Mouse (Mus musculus): ENCODE results near the gene Cntnap4. TPM values are rescaled to one million over a fixed set of nuclear protein-coding genes. Genes with fewer than 3 reads are reported as not detected.

Gene Cntnap4
- polyA plus RNA-seq, 1 experiment: not detected

- Histone ChIP-seq H3K4me1 (no peaks in the 10 kb centered on the region), H3K9me3 (peaks cover 68% of the 10 kb centered on the region), H3K36me3 (replicated peaks; ENCODE audit: low read length) (no peaks in the 10 kb centered on the region), H3K4me3 (replicated peaks) (no peak overlapping the region), H3K27me3 (replicated peaks) (no peaks in the 10 kb centered on the region)
- TF ChIP-seq GATA1 (IDR thresholded peaks at IDR 0.05; ENCODE audit: borderline replicate concordance, low read length) (no peak), FLI1 (IDR thresholded peaks at IDR 0.05; ENCODE audit: low read length) (no peak)
Measured at GRCm38 (mm10) chr8:112599975-112600374, 30.1 kb downstream of the Cntnap4 start.

GRCm38 (mm10) chr8:112601150-112601549, 31.3 kb downstream of the Cntnap4 start:
- TF ChIP-seq GATA1 (IDR thresholded peaks at IDR 0.05; ENCODE audit: borderline replicate concordance, low read length) (no peak), FLI1 (IDR thresholded peaks at IDR 0.05; ENCODE audit: low read length) (no peak)
- Histone ChIP-seq H3K4me3 (replicated peaks) (no peak overlapping the region), H3K4me1 (no peaks in the 10 kb centered on the region), H3K36me3 (replicated peaks; ENCODE audit: low read length) (no peaks in the 10 kb centered on the region), H3K9me3 (peaks cover 57% of the 10 kb centered on the region), H3K27me3 (replicated peaks) (no peaks in the 10 kb centered on the region)

- Histone ChIP-seq H3K36me3 (replicated peaks; ENCODE audit: low read length) (no peaks in the 10 kb centered on the region), H3K9me3 (peaks cover 44% of the 10 kb centered on the region), H3K27me3 (replicated peaks) (no peaks in the 10 kb centered on the region), H3K4me3 (replicated peaks) (no peak overlapping the region), H3K4me1 (no peaks in the 10 kb centered on the region)
- no peak for TF ChIP-seq GATA1 (IDR thresholded peaks at IDR 0.05; ENCODE audit: borderline replicate concordance, low read length)
- no peak for TF ChIP-seq FLI1 (IDR thresholded peaks at IDR 0.05; ENCODE audit: low read length)
Measured at GRCm38 (mm10) chr8:112610121-112610520, 40.3 kb downstream of the Cntnap4 start.

- TF ChIP-seq GATA1 (IDR thresholded peaks at IDR 0.05; ENCODE audit: borderline replicate concordance, low read length) (no peak), FLI1 (IDR thresholded peaks at IDR 0.05; ENCODE audit: low read length) (no peak)
- Histone ChIP-seq H3K36me3 (replicated peaks; ENCODE audit: low read length) (no peaks in the 10 kb centered on the region), H3K4me3 (replicated peaks) (no peak overlapping the region), H3K9me3 (peaks cover 41% of the 10 kb centered on the region), H3K27me3 (replicated peaks) (no peaks in the 10 kb centered on the region), H3K4me1 (no peaks in the 10 kb centered on the region)
Measured at GRCm38 (mm10) chr8:112628791-112629190, 58.9 kb downstream of the Cntnap4 start.

GRCm38 (mm10) chr8:112652657-112653056, 82.8 kb downstream of the Cntnap4 start:
- Histone ChIP-seq H3K9me3 (peaks cover 20% of the 10 kb centered on the region), H3K27me3 (replicated peaks) (no peaks in the 10 kb centered on the region), H3K4me3 (replicated peaks) (no peak overlapping the region), H3K4me1 (no peaks in the 10 kb centered on the region), H3K36me3 (replicated peaks; ENCODE audit: low read length) (no peaks in the 10 kb centered on the region)
- TF ChIP-seq FLI1 (IDR thresholded peaks at IDR 0.05; ENCODE audit: low read length): no peak
- no peak for TF ChIP-seq GATA1 (IDR thresholded peaks at IDR 0.05; ENCODE audit: borderline replicate concordance, low read length)

GRCm38 (mm10) chr8:112653276-112653675, 83.4 kb downstream of the Cntnap4 start:
- no peak for TF ChIP-seq GATA1 (IDR thresholded peaks at IDR 0.05; ENCODE audit: borderline replicate concordance, low read length)
- TF ChIP-seq FLI1 (IDR thresholded peaks at IDR 0.05; ENCODE audit: low read length): no peak
- H3K9me3 ChIP-seq: peaks cover 21% of the 10 kb centered on the region
- H3K4me3 ChIP-seq (replicated peaks): no peak overlapping the region
- H3K36me3 ChIP-seq (replicated peaks; ENCODE audit: low read length): no peaks in the 10 kb centered on the region
- H3K4me1 ChIP-seq: no peaks in the 10 kb centered on the region
- H3K27me3 ChIP-seq (replicated peaks): no peaks in the 10 kb centered on the region

- H3K4me1 ChIP-seq: no peaks in the 10 kb centered on the region
- H3K36me3 ChIP-seq (replicated peaks; ENCODE audit: low read length): no peaks in the 10 kb centered on the region
- peaks cover 22% of the 10 kb centered on the region for H3K9me3 ChIP-seq
- H3K27me3 ChIP-seq (replicated peaks): no peaks in the 10 kb centered on the region
- TF ChIP-seq GATA1 (IDR thresholded peaks at IDR 0.05; ENCODE audit: borderline replicate concordance, low read length): no peak
- no peak for TF ChIP-seq FLI1 (IDR thresholded peaks at IDR 0.05; ENCODE audit: low read length)
- H3K4me3 ChIP-seq (replicated peaks): no peak overlapping the region
Measured at GRCm38 (mm10) chr8:112653994-112654393, 84.2 kb downstream of the Cntnap4 start.

GRCm38 (mm10) chr8:112664067-112664466, 94.2 kb downstream of the Cntnap4 start:
- Histone ChIP-seq H3K4me1 (no peaks in the 10 kb centered on the region), H3K36me3 (replicated peaks; ENCODE audit: low read length) (no peaks in the 10 kb centered on the region), H3K27me3 (replicated peaks) (no peaks in the 10 kb centered on the region), H3K9me3 (peaks cover 29% of the 10 kb centered on the region), H3K4me3 (replicated peaks) (no peak overlapping the region)
- no peak for TF ChIP-seq FLI1 (IDR thresholded peaks at IDR 0.05; ENCODE audit: low read length)
- no peak for TF ChIP-seq GATA1 (IDR thresholded peaks at IDR 0.05; ENCODE audit: borderline replicate concordance, low read length)

- no peak for TF ChIP-seq GATA1 (IDR thresholded peaks at IDR 0.05; ENCODE audit: borderline replicate concordance, low read length)
- no peak for TF ChIP-seq FLI1 (IDR thresholded peaks at IDR 0.05; ENCODE audit: low read length)
- H3K9me3 ChIP-seq: peaks cover 17% of the 10 kb centered on the region
- no peaks in the 10 kb centered on the region for H3K27me3 ChIP-seq (replicated peaks)
- no peak overlapping the region for H3K4me3 ChIP-seq (replicated peaks)
- no peaks in the 10 kb centered on the region for H3K36me3 ChIP-seq (replicated peaks; ENCODE audit: low read length)
- H3K4me1 ChIP-seq: no peaks in the 10 kb centered on the region
Measured at GRCm38 (mm10) chr8:112674671-112675070, 104.8 kb downstream of the Cntnap4 start.

- Histone ChIP-seq H3K36me3 (replicated peaks; ENCODE audit: low read length) (no peaks in the 10 kb centered on the region), H3K4me3 (replicated peaks) (no peak overlapping the region), H3K4me1 (no peaks in the 10 kb centered on the region), H3K27me3 (replicated peaks) (no peaks in the 10 kb centered on the region), H3K9me3 (peaks cover 56% of the 10 kb centered on the region)
- no peak for TF ChIP-seq FLI1 (IDR thresholded peaks at IDR 0.05; ENCODE audit: low read length)
- TF ChIP-seq GATA1 (IDR thresholded peaks at IDR 0.05; ENCODE audit: borderline replicate concordance, low read length): no peak
Measured at GRCm38 (mm10) chr8:112681757-112682156, 111.9 kb downstream of the Cntnap4 start.

GRCm38 (mm10) chr8:112695708-112696107, 125.9 kb downstream of the Cntnap4 start:
- TF ChIP-seq FLI1 (IDR thresholded peaks at IDR 0.05; ENCODE audit: low read length) (no peak), GATA1 (IDR thresholded peaks at IDR 0.05; ENCODE audit: borderline replicate concordance, low read length) (no peak)
- H3K36me3 ChIP-seq (replicated peaks; ENCODE audit: low read length): no peaks in the 10 kb centered on the region
- H3K27me3 ChIP-seq (replicated peaks): no peaks in the 10 kb centered on the region
- no peak overlapping the region for H3K4me3 ChIP-seq (replicated peaks)
- H3K9me3 ChIP-seq: peaks cover 34% of the 10 kb centered on the region
- no peaks in the 10 kb centered on the region for H3K4me1 ChIP-seq

Measured in megakaryocyte, embryonic 14.5 days (primary cell).